Mouse (Mus musculus): Measurements from ENCODE around the gene Vtn.

Vtn gene

DNA sequence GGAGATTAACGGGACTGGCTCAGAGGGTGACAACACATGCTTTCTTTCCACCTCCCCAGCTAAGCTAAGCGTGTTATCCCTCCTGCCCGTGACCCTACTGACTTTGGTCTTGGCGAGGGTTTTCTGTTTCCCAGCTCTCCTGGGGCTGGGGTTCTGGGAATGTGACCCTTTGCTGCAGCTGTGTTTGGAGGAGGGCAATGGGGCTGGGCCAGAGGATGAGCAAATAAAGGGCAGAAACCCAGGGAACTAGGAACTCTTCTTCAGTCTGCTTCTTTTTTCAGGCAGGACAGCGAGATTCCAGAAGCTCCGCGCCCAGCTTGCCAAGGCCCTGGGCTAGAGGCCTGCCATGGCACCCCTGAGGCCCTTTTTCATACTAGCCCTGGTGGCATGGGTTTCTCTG lies at the start of gene Vtn:
TSS of gene Vtn (plus strand) at position 88 of the 400 bp plus-strand sequence.
- in situ Hi-C loops (cut with MboI; ENCODE audit: low pct_unique_long_range_greater_than_20kb in 1 of 2, low sequenced_read_pairs in 2 of 2, unreplicated experiment in 1 of 2): no loop called here

DNA sequence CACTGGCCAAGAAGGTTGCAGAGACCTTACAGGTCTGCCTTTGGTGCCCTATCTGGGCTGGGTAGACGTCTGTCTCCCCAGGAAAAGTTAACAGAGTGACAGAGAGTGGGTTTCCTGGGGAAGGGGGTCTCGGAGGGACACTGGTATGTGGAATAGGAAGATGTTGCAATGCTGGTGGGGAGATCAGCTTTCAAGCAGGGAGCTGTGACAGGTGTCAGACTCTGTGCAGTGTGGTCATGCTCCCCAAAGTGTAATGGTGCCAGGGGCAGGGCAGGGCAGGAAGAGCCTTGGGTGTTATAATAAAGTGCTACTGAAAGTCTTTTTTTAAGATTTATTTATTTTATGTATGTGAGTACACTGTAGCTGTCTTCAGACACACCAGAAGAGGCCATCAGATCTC lies 48.6 kb upstream of the Vtn start:
- in situ Hi-C loops (cut with MboI; ENCODE audit: low pct_unique_long_range_greater_than_20kb in 1 of 2, low sequenced_read_pairs in 2 of 2, unreplicated experiment in 1 of 2): no loop called here

DNA sequence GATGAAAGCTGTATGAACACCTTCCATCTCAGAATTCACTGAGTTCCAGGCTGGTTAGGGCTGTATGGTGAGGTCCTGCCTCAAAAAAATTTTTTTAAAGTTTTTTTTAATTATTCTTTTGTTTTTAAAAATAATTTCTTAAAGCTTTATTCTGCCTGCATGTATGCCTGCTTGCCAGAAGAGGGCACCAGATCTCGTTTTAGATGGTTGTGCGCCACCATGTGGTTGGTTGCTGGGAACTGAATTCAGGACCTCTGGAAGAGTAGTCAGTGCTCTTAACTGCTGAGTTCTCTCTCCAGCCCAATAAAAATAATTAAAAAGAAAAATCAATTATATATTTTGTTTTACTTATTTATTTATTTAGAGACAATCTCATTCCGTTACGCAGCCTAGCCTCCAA lies 45.2 kb upstream of the Vtn start:
- in situ Hi-C loops (cut with MboI; ENCODE audit: low pct_unique_long_range_greater_than_20kb in 1 of 2, low sequenced_read_pairs in 2 of 2, unreplicated experiment in 1 of 2): no loop called here

DNA sequence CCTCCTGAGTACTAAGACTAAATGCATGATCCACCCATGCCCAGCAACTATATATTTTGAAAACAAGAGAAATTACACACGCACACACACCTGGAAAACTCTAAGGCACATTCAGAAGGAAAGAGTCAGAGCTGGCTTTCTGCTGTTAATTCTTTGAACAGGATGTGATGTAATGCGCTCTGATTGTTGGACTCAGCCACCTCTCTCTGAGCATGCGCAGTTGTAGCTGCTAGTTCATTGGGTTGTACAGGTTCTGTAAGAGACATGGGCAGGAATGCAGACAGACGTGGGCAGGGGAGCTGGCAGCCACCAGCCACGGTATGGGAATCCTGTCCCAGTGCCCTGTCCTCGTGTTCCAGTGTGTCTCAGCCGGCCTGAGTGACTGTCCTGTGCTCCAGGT lies 44.6 kb upstream of the Vtn start:
- in situ Hi-C loops (cut with MboI; ENCODE audit: low pct_unique_long_range_greater_than_20kb in 1 of 2, low sequenced_read_pairs in 2 of 2, unreplicated experiment in 1 of 2): no loop called here

DNA sequence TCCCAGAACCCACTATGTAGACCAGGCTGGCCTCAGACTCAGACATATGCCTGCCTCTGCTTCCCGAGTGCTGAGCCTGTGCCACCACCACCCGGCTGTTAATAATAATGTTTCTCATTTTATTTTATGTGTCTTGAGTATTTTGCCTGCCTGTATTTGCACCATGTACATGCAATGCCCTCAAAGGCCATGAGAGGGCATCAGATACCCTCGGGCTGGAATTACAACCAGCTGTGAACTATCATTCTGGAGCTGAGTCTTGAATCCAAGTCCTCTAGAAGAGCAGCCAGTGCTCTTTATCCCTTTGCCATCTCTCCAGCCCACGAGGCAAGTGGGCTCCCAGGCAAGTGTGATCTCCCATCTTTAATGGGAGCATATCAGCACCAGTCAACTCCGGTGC lies 43.6 kb upstream of the Vtn start:
- in situ Hi-C loops (cut with MboI; ENCODE audit: low pct_unique_long_range_greater_than_20kb in 1 of 2, low sequenced_read_pairs in 2 of 2, unreplicated experiment in 1 of 2): no loop called here

DNA sequence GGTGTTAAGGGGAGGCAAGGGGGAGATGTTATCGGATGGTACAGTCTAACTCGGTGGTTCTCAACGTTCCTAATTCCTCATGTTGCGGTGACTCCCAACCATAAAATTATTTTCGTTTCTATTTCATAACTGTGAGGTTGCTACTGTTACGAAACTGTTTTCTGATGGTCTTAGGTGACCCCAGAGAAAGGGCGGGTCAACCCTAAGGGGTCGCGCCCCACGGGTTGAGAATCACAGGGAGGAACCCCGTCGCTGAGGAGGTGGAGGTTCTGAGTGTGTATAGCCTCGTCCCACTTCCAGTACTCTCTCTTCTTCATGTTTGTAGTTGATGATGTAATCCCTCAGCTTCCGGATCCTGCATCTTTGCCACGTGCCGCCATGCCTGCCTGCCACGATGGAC lies 40.2 kb upstream of the Vtn start:
- in situ Hi-C loops (cut with MboI; ENCODE audit: low pct_unique_long_range_greater_than_20kb in 1 of 2, low sequenced_read_pairs in 2 of 2, unreplicated experiment in 1 of 2): no loop called here

DNA sequence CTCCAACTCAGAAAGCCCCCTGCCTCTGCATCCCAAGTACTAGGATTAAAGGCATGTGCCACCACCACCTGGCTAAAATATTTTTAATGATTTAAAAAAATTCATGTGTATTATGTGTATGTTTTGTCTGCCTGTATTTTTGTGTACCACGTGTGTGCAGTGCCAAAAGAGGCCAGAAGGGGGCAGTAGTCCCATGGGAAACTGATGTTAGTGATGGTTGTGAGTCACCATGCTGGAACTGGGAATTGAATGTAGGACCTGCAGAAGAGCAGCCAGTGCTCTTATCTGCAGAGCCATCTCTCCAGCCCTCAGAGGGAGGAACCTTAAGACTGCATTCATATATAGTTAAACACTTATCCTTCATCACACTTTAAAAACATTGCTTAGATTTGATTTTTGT lies 37.0 kb upstream of the Vtn start:
- in situ Hi-C loops (cut with MboI; ENCODE audit: low pct_unique_long_range_greater_than_20kb in 1 of 2, low sequenced_read_pairs in 2 of 2, unreplicated experiment in 1 of 2): no loop called here

DNA sequence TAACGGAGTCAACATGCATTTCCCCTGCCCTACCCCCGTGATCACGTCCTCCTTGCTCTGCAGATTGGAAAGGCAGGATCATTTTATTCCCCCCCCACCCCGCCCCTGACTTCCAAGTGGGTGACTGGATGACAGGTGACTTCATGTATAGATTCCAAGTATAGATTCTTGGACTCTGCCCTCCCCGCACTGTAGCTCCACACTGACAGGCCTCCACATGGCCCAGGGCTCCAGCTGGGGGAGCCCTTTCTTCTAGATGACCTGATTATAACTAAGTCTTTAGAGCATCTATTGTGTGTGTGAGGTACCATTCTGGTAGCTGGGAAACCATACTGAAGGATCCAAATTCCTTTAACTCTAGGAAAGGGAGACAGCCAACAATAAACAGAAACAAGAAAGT lies 36.2 kb upstream of the Vtn start:
- in situ Hi-C loops (cut with MboI; ENCODE audit: low pct_unique_long_range_greater_than_20kb in 1 of 2, low sequenced_read_pairs in 2 of 2, unreplicated experiment in 1 of 2): no loop called here

DNA sequence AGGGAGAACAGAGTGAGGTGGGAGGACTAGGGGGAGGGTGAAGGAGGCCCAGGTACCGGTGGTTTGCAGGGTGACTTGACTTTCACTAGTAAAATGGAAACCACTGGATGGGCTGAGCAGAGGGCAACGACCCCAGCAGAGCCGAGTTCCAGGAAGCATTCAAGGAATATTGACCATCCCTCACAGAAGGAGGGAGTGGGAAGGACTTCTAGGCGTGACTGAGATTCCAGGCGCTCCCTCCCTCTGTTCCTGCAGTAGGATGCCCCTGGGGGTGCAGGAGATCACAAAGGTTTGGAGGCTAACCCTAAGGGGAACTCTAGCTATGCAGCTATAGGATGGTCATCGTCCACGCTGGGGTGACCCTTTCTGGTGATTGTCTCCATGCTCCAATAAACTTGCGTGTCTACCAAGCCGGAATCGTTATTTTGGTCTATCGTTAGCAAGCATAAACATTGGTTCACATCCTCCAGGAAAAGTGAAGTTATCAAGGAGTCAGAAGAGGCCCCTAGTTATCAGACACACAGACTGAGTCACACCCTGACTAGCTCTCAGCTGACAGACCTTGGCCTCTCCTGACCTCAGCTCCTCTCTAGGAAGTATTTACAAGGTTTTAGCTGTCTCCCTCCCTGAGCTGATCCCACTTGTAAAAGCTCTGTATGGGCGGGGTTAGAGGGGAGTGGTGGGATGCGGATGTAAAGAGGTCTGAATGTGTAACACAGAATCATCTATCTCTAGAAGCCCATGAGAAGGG lies 35.4 kb upstream of the Vtn start:
- in situ Hi-C loops (cut with MboI; ENCODE audit: low pct_unique_long_range_greater_than_20kb in 1 of 2, low sequenced_read_pairs in 2 of 2, unreplicated experiment in 1 of 2): no loop called here

DNA sequence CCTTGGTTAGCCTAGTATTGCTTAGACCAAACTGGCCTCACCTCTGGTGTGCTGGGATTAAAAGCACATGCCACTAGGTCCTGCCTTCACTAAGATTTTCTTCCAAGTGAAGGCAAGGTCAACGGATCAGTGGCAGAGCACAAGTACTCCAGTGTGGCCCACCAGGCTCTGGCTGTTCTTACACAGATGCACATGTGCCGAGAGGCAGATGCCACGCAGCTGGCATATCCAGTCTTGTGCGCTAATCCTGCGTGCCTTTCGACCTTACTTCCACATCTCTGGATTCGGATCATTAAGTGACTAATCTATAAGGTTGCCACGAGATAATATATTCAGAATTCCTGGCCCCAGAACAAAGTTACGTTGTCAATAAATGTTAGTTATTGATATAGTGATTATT lies 33.8 kb upstream of the Vtn start:
- in situ Hi-C loops (cut with MboI; ENCODE audit: low pct_unique_long_range_greater_than_20kb in 1 of 2, low sequenced_read_pairs in 2 of 2, unreplicated experiment in 1 of 2): no loop called here

DNA sequence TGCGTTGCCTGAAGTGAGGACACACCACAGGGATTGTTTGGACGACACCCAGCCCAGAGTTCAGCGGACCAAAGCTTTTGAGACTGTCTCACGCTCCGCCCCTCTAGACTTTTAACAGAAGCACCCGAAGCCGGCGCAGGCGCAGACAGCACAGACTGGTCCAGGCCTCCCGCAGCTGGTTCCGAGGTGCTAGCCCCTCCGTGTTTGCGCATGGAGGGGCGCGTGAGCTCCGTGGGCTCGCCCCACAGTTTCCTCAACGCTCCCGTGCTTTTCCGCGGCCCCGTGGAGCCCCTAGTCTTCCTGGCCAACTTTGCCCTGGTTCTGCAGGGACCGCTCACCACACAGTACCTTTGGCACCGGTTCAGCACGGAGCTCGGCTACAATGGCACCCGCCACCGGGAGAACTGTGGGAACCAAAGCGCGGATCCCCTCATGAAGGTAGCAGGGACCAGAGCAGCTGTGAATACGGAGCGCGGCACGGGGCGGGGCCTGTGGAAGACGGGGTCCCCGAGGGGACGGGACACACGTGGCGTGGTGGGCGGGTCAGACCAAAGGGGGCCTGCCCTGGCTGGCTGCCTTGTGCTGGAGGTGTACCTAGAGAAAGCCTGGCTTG lies 33.2 kb upstream of the Vtn start, which contains the start of gene Slc46a1:
TSS of gene Slc46a1 (plus strand) at position 130 of the 613 bp plus-strand sequence.
- in situ Hi-C loops (cut with MboI; ENCODE audit: low pct_unique_long_range_greater_than_20kb in 1 of 2, low sequenced_read_pairs in 2 of 2, unreplicated experiment in 1 of 2): no loop called here

DNA sequence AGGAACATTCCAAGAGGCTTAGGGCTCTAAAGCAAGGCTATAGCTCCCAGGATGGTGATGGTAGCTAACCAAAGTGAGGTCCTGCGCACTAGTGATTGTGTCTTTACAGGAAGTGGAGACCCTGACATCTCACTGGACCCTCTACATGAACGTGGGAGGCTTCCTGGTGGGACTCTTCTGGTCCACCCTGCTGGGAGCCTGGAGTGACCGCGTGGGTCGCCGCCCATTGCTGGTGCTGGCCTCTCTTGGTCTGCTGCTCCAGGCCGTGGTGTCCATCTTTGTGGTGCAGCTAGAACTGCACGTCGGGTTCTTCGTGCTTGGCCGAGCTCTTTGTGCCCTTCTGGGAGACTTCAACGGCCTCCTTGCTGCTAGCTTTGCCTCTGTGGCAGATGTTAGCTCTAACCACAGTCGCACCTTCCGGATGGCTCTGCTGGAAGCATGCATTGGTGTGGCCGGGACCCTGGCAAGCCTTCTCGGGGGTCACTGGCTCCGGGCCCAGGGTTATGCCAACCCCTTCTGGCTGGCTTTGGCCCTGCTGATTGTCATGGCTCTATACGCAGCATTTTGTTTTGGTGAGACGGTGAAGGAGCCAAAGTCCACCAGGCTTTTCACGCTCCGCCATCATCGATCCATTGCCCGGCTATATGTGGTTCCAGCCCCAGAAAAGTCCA lies 32.5 kb upstream of the Vtn start:
- in situ Hi-C loops (cut with MboI; ENCODE audit: low pct_unique_long_range_greater_than_20kb in 1 of 2, low sequenced_read_pairs in 2 of 2, unreplicated experiment in 1 of 2): no loop called here

DNA sequence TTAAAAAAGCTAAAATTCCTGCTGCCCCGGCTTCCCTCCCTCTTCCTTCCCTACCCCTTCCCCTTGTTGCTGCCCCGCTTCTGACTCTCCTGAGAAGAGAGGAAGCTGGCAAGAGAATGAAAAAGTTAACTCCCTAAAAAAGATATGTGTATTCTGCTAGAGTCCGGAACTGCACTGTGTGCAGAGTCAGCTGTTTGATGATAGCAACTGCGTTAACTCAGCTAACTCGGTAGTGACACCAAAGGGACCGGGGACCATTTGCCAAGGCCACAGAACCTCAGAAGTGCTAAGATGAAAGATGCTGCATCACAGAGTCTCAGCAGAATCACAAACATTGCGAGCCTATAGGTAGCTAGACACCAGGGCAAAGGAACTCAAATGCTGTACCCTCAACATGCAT lies 31.4 kb upstream of the Vtn start:
- in situ Hi-C loops (cut with MboI; ENCODE audit: low pct_unique_long_range_greater_than_20kb in 1 of 2, low sequenced_read_pairs in 2 of 2, unreplicated experiment in 1 of 2): no loop called here

DNA sequence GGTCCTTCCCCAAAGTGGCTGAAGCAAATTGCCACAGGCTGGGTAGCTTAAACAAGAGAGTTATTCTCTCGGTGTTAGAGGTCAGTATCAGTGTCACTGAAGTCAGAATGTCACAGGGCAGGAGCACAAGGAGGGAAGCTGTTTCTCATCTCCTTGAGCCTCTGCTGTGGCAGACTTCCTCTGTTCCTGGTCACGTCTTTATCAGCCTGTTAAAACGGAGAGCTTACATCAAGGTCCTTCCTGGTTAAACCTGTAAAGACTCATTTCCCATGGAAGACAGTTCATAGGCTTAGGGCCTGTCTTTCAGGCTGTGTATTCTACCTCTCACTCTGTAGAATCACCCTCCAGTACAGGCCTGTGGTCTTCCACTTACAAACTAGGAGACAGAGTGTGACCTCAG lies 31.0 kb upstream of the Vtn start:
- in situ Hi-C loops (cut with MboI; ENCODE audit: low pct_unique_long_range_greater_than_20kb in 1 of 2, low sequenced_read_pairs in 2 of 2, unreplicated experiment in 1 of 2): no loop called here

DNA sequence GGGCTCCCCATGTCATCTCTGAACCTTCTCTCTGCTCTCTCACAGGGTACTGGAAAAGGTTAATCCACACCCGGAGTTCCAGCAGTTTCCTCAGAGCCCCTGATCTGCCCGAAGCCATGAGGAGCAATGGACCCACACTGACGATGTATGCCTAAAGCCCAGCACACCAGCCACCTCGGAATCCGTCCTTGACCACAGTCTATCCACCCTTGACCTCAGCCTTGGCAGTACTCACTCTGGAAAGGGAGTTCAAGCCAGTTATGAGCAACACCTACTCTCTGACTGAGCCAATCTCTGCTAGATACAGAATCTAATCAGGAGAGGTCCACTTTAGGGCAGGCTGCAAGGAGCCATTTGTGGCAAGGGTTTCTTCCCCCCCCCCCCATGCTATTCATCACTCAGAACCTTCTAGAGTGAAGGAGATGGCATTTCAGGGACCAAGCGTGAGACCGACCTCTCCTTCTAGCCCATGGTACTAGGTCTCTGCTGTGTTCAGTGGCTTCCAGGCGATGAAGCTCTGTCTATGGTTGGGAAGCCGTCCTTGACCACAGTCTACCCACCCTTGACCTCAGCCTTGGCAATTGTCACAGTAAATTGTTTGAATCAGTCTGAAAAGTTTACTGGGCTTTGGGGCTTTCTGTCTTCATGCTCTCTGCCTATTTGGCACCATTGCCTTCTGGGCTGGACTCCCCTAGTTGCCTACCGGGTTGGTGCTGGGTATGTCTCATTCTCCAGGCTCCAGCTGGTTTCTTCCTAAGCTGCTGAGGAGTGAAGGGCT lies 27.4 kb upstream of the Vtn start:
- in situ Hi-C loops (cut with MboI; ENCODE audit: low pct_unique_long_range_greater_than_20kb in 1 of 2, low sequenced_read_pairs in 2 of 2, unreplicated experiment in 1 of 2): no loop called here

DNA sequence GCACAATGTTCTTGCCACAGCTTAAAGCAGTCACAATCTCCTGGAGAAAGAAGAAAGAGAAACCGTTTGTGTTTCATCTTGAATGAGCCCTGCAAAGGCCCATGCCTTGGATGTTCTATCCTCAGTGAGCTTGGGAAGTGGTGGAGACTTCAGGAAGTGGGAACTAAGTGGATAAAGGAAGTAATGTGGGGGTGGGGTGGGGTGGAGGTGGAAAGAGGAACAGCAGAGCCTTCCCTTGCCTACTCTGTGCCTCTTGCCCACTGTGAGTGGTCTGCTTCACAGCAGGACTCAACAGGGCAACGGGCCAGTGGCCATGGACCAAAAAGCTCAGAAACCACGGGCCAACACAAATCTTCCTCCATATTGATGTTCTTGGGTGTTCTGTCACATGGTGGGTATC lies 23.6 kb upstream of the Vtn start:
- in situ Hi-C loops (cut with MboI; ENCODE audit: low pct_unique_long_range_greater_than_20kb in 1 of 2, low sequenced_read_pairs in 2 of 2, unreplicated experiment in 1 of 2): no loop called here

DNA sequence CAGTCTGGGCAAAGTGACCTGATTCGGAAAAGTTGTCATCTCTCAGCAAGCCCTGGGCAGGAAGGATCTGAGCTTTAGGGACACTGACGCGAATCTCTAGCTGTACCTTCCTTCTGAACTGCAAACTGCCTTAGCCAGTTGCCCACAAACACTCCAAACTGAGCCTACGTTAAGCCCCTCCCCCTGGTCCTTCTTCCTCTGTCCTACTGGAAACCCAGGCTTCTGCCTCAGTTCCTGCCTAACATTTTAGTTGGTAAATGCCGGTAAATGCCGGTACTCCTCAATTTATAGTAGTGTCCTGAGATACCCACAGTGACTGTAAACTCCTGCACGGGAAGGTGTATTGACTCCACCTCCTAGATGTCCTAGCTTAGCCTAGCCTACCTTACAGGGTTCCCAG lies 15.3 kb upstream of the Vtn start:
- in situ Hi-C loops (cut with MboI; ENCODE audit: low pct_unique_long_range_greater_than_20kb in 1 of 2, low sequenced_read_pairs in 2 of 2, unreplicated experiment in 1 of 2): no loop called here

DNA sequence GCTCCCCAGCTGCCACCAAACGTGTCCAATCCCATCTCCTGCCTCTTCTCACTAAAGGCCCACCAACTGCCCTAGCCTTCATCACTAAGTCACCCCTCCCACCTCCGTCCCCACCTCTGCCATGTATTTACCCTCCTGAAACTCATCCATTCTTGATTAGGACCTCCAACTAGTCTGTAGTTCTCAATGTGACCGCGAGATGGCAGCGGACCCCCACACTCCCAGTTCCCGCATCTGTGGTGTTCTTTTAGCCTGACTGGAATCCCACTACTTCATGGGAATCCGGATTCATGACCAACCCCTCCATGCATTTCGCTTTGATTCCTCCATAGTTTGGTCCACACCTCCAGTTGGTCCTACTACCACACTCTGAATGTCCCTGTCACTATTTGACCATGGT lies 10.7 kb upstream of the Vtn start:
- in situ Hi-C loops (cut with MboI; ENCODE audit: low pct_unique_long_range_greater_than_20kb in 1 of 2, low sequenced_read_pairs in 2 of 2, unreplicated experiment in 1 of 2): no loop called here

DNA sequence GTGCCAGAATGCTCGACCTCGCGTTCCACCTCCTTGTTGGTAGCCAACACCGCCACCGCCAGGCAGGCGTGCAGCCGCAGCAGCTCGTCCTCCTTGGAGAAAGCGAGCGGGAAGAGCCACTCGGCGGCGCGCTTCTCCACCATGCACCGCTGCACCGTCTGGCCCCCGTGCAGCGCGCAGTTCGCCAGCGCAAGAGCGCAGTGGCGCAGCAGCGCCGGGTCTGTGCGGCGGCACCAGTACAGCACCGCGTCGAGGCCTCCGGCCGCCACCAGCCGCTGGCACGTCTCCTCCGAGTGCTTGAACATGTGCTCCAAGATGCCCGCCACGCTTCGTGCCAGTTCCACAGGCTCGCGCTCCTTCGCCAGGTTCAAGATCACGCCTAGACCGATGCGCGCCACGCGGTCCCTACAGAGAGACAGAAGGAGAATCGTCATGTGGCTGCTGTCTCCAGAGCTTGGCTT lies 8.1 kb upstream of the Vtn start:
- in situ Hi-C loops (cut with MboI; ENCODE audit: low pct_unique_long_range_greater_than_20kb in 1 of 2, low sequenced_read_pairs in 2 of 2, unreplicated experiment in 1 of 2): no loop called here

Data from mouse embryonic stem cell (cell line).